Mouse (Mus musculus): ENCODE results near the gene Col4a1.
A peak's percentile ranks its signal among the peaks of the same experiment; 100 is the strongest.

Col4a1 gene

GRCm38 (mm10) chr8:11337642-11338041 is 25.0 kb upstream of the Col4a1 start:
- TF ChIP-seq POU5F1 (IDR thresholded peaks at IDR 0.05; ENCODE audit: borderline replicate concordance, low read length) (no peak), NANOG (IDR thresholded peaks at IDR 0.05; ENCODE audit: borderline replicate concordance, low read length) (no peak), CTCF (conservative IDR thresholded peaks at IDR 0.05; ENCODE audit: low read length) (no peak)
- Histone ChIP-seq H3K36me3 (ENCODE audit: insufficient read depth, low read length) (no peaks in the 10 kb centered on the region), H3K27me3 (ENCODE audit: insufficient read depth, low read length) (peaks cover 10% of the 10 kb centered on the region; the same call in 1 of the 2 replicates), H3K4me3 (replicated peaks; ENCODE audit: low read length) (0 out of 2 replicates have a peak overlapping the region, but pooled peaks have one; percentile 14), H3K9me3 (ENCODE audit: low read length) (no peaks in the 10 kb centered on the region), H3K4me1 (replicated peaks; ENCODE audit: low read depth, low read length) (peaks cover 12% of the 10 kb centered on the region)

- H3K27me3 ChIP-seq (ENCODE audit: insufficient read depth, low read length) = peaks cover 10% of the 10 kb centered on the region; the same call in 1 of the 2 replicates
- H3K36me3 ChIP-seq (ENCODE audit: insufficient read depth, low read length) = no peaks in the 10 kb centered on the region
- H3K4me1 ChIP-seq (replicated peaks; ENCODE audit: low read depth, low read length) = peaks cover 12% of the 10 kb centered on the region
- no peak for TF ChIP-seq CTCF (conservative IDR thresholded peaks at IDR 0.05; ENCODE audit: low read length)
- TF ChIP-seq NANOG (IDR thresholded peaks at IDR 0.05; ENCODE audit: borderline replicate concordance, low read length) = no peak
- TF ChIP-seq POU5F1 (IDR thresholded peaks at IDR 0.05; ENCODE audit: borderline replicate concordance, low read length) = no peak
- no peak overlapping the region for H3K4me3 ChIP-seq (replicated peaks; ENCODE audit: low read length)
- H3K9me3 ChIP-seq (ENCODE audit: low read length) = no peaks in the 10 kb centered on the region
Observed at GRCm38 (mm10) chr8:11336346-11336745, 23.7 kb upstream of the Col4a1 start.

GRCm38 (mm10) chr8:11335238-11335637 is 22.6 kb upstream of the Col4a1 start:
- H3K9me3 ChIP-seq (ENCODE audit: low read length) = no peaks in the 10 kb centered on the region
- TF ChIP-seq CTCF (conservative IDR thresholded peaks at IDR 0.05; ENCODE audit: low read length) = no peak
- no peak for TF ChIP-seq POU5F1 (IDR thresholded peaks at IDR 0.05; ENCODE audit: borderline replicate concordance, low read length)
- no peak for TF ChIP-seq NANOG (IDR thresholded peaks at IDR 0.05; ENCODE audit: borderline replicate concordance, low read length)
- no peaks in the 10 kb centered on the region for H3K36me3 ChIP-seq (ENCODE audit: insufficient read depth, low read length)

GRCm38 (mm10) chr8:11334493-11334892 is 21.9 kb upstream of the Col4a1 start:
- H3K4me1 ChIP-seq (replicated peaks; ENCODE audit: low read depth, low read length) = 0 out of 2 replicates have a peak, but pooled peaks cover 4% of the 10 kb centered on the region
- H3K27me3 ChIP-seq (ENCODE audit: insufficient read depth, low read length) = peaks cover 10% of the 10 kb centered on the region; the same call in 1 of the 2 replicates
- TF ChIP-seq POU5F1 (IDR thresholded peaks at IDR 0.05; ENCODE audit: borderline replicate concordance, low read length) (no peak), NANOG (IDR thresholded peaks at IDR 0.05; ENCODE audit: borderline replicate concordance, low read length) (no peak), CTCF (conservative IDR thresholded peaks at IDR 0.05; ENCODE audit: low read length) (no peak)
- H3K4me3 ChIP-seq (replicated peaks; ENCODE audit: low read length) = no peak overlapping the region
- no peaks in the 10 kb centered on the region for H3K9me3 ChIP-seq (ENCODE audit: low read length)
- no peaks in the 10 kb centered on the region for H3K36me3 ChIP-seq (ENCODE audit: insufficient read depth, low read length)

More at GRCm38 (mm10) chr8:11335238-11335637, 22.6 kb upstream of the Col4a1 start:
- Histone ChIP-seq H3K4me1 (replicated peaks; ENCODE audit: low read depth, low read length) (peaks cover 9% of the 10 kb centered on the region), H3K4me3 (replicated peaks; ENCODE audit: low read length) (no peak overlapping the region), H3K27me3 (ENCODE audit: insufficient read depth, low read length) (peaks cover 10% of the 10 kb centered on the region; the same call in 1 of the 2 replicates)

GRCm38 (mm10) chr8:11333746-11334145 is 21.1 kb upstream of the Col4a1 start:
- peaks cover 10% of the 10 kb centered on the region; the same call in 1 of the 2 replicates for H3K27me3 ChIP-seq (ENCODE audit: insufficient read depth, low read length)
- H3K4me3 ChIP-seq (replicated peaks; ENCODE audit: low read length) = no peak overlapping the region
- H3K9me3 ChIP-seq (ENCODE audit: low read length) = no peaks in the 10 kb centered on the region
- TF ChIP-seq NANOG (IDR thresholded peaks at IDR 0.05; ENCODE audit: borderline replicate concordance, low read length) (no peak), POU5F1 (IDR thresholded peaks at IDR 0.05; ENCODE audit: borderline replicate concordance, low read length) (no peak), CTCF (conservative IDR thresholded peaks at IDR 0.05; ENCODE audit: low read length) (no peak)
- 0 out of 2 replicates have a peak, but pooled peaks cover 4% of the 10 kb centered on the region for H3K4me1 ChIP-seq (replicated peaks; ENCODE audit: low read depth, low read length)
- H3K36me3 ChIP-seq (ENCODE audit: insufficient read depth, low read length) = no peaks in the 10 kb centered on the region

GRCm38 (mm10) chr8:11331561-11331960 is 18.9 kb upstream of the Col4a1 start:
- TF ChIP-seq POU5F1 (IDR thresholded peaks at IDR 0.05; ENCODE audit: borderline replicate concordance, low read length) (no peak), CTCF (conservative IDR thresholded peaks at IDR 0.05; ENCODE audit: low read length) (no peak), NANOG (IDR thresholded peaks at IDR 0.05; ENCODE audit: borderline replicate concordance, low read length) (no peak)

GRCm38 (mm10) chr8:11327722-11328417 is 15.2 kb upstream of the Col4a1 start:
- Histone ChIP-seq H3K4me3 (replicated peaks; ENCODE audit: low read length) (no peak overlapping the region), H3K27me3 (ENCODE audit: insufficient read depth, low read length) (peaks cover 23% of the 10 kb centered on the region), H3K36me3 (ENCODE audit: insufficient read depth, low read length) (no peaks in the 10 kb centered on the region), H3K9me3 (ENCODE audit: low read length) (no peaks in the 10 kb centered on the region), H3K4me1 (replicated peaks; ENCODE audit: low read depth, low read length) (no peaks in the 10 kb centered on the region)
- TF ChIP-seq POU5F1 (IDR thresholded peaks at IDR 0.05; ENCODE audit: borderline replicate concordance, low read length) (no peak), CTCF (conservative IDR thresholded peaks at IDR 0.05; ENCODE audit: low read length) (no peak), NANOG (IDR thresholded peaks at IDR 0.05; ENCODE audit: borderline replicate concordance, low read length) (no peak)

More at GRCm38 (mm10) chr8:11331561-11331960, 18.9 kb upstream of the Col4a1 start:
- Histone ChIP-seq H3K4me1 (replicated peaks; ENCODE audit: low read depth, low read length) (no peaks in the 10 kb centered on the region), H3K27me3 (ENCODE audit: insufficient read depth, low read length) (peaks cover 10% of the 10 kb centered on the region; the same call in 1 of the 2 replicates), H3K9me3 (ENCODE audit: low read length) (no peaks in the 10 kb centered on the region), H3K4me3 (replicated peaks; ENCODE audit: low read length) (no peak overlapping the region), H3K36me3 (ENCODE audit: insufficient read depth, low read length) (no peaks in the 10 kb centered on the region)

GRCm38 (mm10) chr8:11327298-11327697 is 14.7 kb upstream of the Col4a1 start:
- Histone ChIP-seq H3K4me3 (replicated peaks; ENCODE audit: low read length) (no peak overlapping the region), H3K4me1 (replicated peaks; ENCODE audit: low read depth, low read length) (no peaks in the 10 kb centered on the region), H3K9me3 (ENCODE audit: low read length) (no peaks in the 10 kb centered on the region), H3K27me3 (ENCODE audit: insufficient read depth, low read length) (peaks cover 25% of the 10 kb centered on the region), H3K36me3 (ENCODE audit: insufficient read depth, low read length) (no peaks in the 10 kb centered on the region)
- TF ChIP-seq NANOG (IDR thresholded peaks at IDR 0.05; ENCODE audit: borderline replicate concordance, low read length) (no peak), POU5F1 (IDR thresholded peaks at IDR 0.05; ENCODE audit: borderline replicate concordance, low read length) (no peak), CTCF (conservative IDR thresholded peaks at IDR 0.05; ENCODE audit: low read length) (no peak)

Data from E14TG2a.4 (cell line).